Mouse (Mus musculus) CH12.LX (cell line): ENCODE measurements around the gene Cacnb2. TPM values are rescaled to one million over a fixed set of nuclear protein-coding genes. Genes with fewer than 3 reads are reported as not detected.

ENCODE experiments used
- DNase-seq: peaks from one replicate; pipeline ENCODE4 v3.0.0-alpha.2; 2013; ENCODE audit errors: extremely low read depth
- H3K27ac ChIP-seq: 2 replicates; pipeline ENCODE4 v1.5.1; 2012; ENCODE audit warnings: low read depth, mild to moderate bottlenecking, control low read depth, moderate library complexity; ENCODE audit not compliant: insufficient read depth
- H3K27me3 ChIP-seq: replicated peaks from 2 replicates; pipeline ENCODE3; 2012; ENCODE audit warnings: inconsistent platforms
- H3K36me3 ChIP-seq, 2 experiments: replicated peaks in 1 of 2; 2 replicates each; pipeline versions ENCODE3 to v1.6.1; 2012; ENCODE audit warnings: inconsistent platforms in 1 of 2, low read length in 1 of 2, mild to moderate bottlenecking in 1 of 2, mixed read lengths in 1 of 2, moderate library complexity in 1 of 2; ENCODE audit not compliant: control insufficient read depth in 1 of 2, insufficient read depth in 1 of 2
- H3K4me1 ChIP-seq, 2 experiments: 2 replicates each; pipeline ENCODE4 v1.6.1; 2012; ENCODE audit warnings: inconsistent platforms in 1 of 2, moderate library complexity in 1 of 2; ENCODE audit not compliant: insufficient read depth in 2 of 2, control insufficient read depth in 1 of 2
- H3K4me2 ChIP-seq: 2 replicates; pipeline ENCODE4 v1.6.1; 2012; ENCODE audit warnings: low read depth, mild to moderate bottlenecking, control low read depth; ENCODE audit not compliant: poor library complexity, insufficient read depth, severe bottlenecking
- H3K4me3 ChIP-seq, 3 experiments: fragments of 150-350 bp in 1 of 3; sonication (generic) in 1 of 3; replicated peaks in 1 of 3; 2 replicates each; pipeline versions ENCODE3 to v1.5.1; 2011 to 2012; ENCODE audit warnings: low read depth in 2 of 3, low read length in 2 of 3, mild to moderate bottlenecking in 2 of 3, moderate library complexity in 2 of 3, control low read depth in 1 of 3, improper control_type of control experiment in 1 of 3, inconsistent platforms in 1 of 3, mixed read lengths in 1 of 3; ENCODE audit not compliant: poor library complexity in 1 of 3
- H3K79me2 ChIP-seq: replicated peaks from 2 replicates; pipeline ENCODE4 v1.6.1; 2012; ENCODE audit warnings: mild to moderate bottlenecking, moderate library complexity; ENCODE audit not compliant: control insufficient read depth, poor library complexity, insufficient read depth, severe bottlenecking; ENCODE audit errors: extremely low read depth
- H3K9ac ChIP-seq: 2 replicates; pipeline ENCODE4 v1.6.1; 2012; ENCODE audit warnings: low read depth, mild to moderate bottlenecking, control low read depth, moderate library complexity; ENCODE audit not compliant: insufficient read depth
- H3K9me3 ChIP-seq: replicated peaks from 2 replicates; pipeline ENCODE3; 2012; ENCODE audit warnings: low read length, inconsistent platforms, mixed read lengths
- CHD1 ChIP-seq: IDR thresholded peaks from 2 replicates; pipeline ENCODE4 v1.6.1; 2012; ENCODE audit warnings: low read depth, low read length, improper control_type of control experiment, inconsistent platforms
- CHD2 ChIP-seq: IDR thresholded peaks from 2 replicates; pipeline ENCODE4 v1.6.1; 2011; ENCODE audit warnings: low read length, improper control_type of control experiment
- CTCF ChIP-seq, 2 experiments: IDR thresholded peaks in 1 of 2; conservative IDR thresholded peaks in 1 of 2; 2 replicates each; pipeline ENCODE4 v1.5.1; 2011 to 2012; ENCODE audit warnings: low read depth in 2 of 2, low read length in 2 of 2, improper control_type of control experiment in 1 of 2, inconsistent platforms in 1 of 2, mild to moderate bottlenecking in 1 of 2, moderate library complexity in 1 of 2
- ELF1 ChIP-seq: IDR thresholded peaks from 2 replicates; pipeline ENCODE4 v1.6.1; 2014; ENCODE audit warnings: low read depth, mild to moderate bottlenecking, inconsistent platforms, low read length, improper control_type of control experiment
- ETS1 ChIP-seq: conservative IDR thresholded peaks from 2 replicates; pipeline ENCODE4 v1.6.1; 2012; ENCODE audit warnings: low read depth, mild to moderate bottlenecking, inconsistent platforms, low read length, improper control_type of control experiment, moderate library complexity
- GABPA ChIP-seq: IDR thresholded peaks from 2 replicates; pipeline ENCODE4 v1.6.1; 2012; ENCODE audit warnings: low read depth, low read length, improper control_type of control experiment, inconsistent platforms; ENCODE audit not compliant: insufficient replicate concordance
- HCFC1 ChIP-seq: IDR thresholded peaks from 2 replicates; pipeline ENCODE4 v1.6.1; 2012; ENCODE audit warnings: low read depth, mild to moderate bottlenecking, inconsistent platforms, low read length, improper control_type of control experiment
- IRF4 ChIP-seq: IDR thresholded peaks from 2 replicates; pipeline ENCODE4 v1.6.1; 2014; ENCODE audit warnings: low read depth, mild to moderate bottlenecking, inconsistent platforms, low read length, improper control_type of control experiment
- KAT2A ChIP-seq: IDR thresholded peaks from 2 replicates; pipeline ENCODE4 v1.6.1; 2012; ENCODE audit warnings: low read length, improper control_type of control experiment, inconsistent platforms; ENCODE audit not compliant: insufficient replicate concordance
- MAFK ChIP-seq: IDR thresholded peaks from 2 replicates; pipeline ENCODE4 v1.6.1; 2011; ENCODE audit warnings: low read length, improper control_type of control experiment; ENCODE audit not compliant: insufficient replicate concordance
- MAX ChIP-seq: IDR thresholded peaks from 2 replicates; pipeline ENCODE4 v1.6.1; 2011; ENCODE audit warnings: low read length, improper control_type of control experiment
- MAZ ChIP-seq: IDR thresholded peaks from 2 replicates; pipeline ENCODE4 v1.6.1; 2012; ENCODE audit warnings: low read depth, mild to moderate bottlenecking, inconsistent platforms, low read length, improper control_type of control experiment, moderate library complexity
- MXI1 ChIP-seq: IDR thresholded peaks from 2 replicates; pipeline ENCODE4 v1.6.1; 2011; ENCODE audit warnings: mild to moderate bottlenecking, low read depth, low read length, improper control_type of control experiment
- MYC ChIP-seq: IDR thresholded peaks from 2 replicates; pipeline ENCODE4 v1.6.1; 2011; ENCODE audit warnings: low read depth, mild to moderate bottlenecking, improper control_type of control experiment, low read length
- NELFE ChIP-seq: IDR thresholded peaks from 2 replicates; pipeline ENCODE4 v1.6.1; 2011; ENCODE audit warnings: low read depth, low read length, improper control_type of control experiment
- NRF1 ChIP-seq: IDR thresholded peaks from 2 replicates; pipeline ENCODE4 v1.6.1; 2014; ENCODE audit warnings: low read depth, mild to moderate bottlenecking, inconsistent platforms, low read length, improper control_type of control experiment, moderate library complexity
- PAX5 ChIP-seq: IDR thresholded peaks from 2 replicates; pipeline ENCODE4 v1.6.1; 2012; ENCODE audit warnings: low read length, inconsistent platforms, mixed read lengths
- POLR2A ChIP-seq: IDR thresholded peaks from 2 replicates; pipeline ENCODE4 v1.6.1; 2011; ENCODE audit warnings: low read depth, mild to moderate bottlenecking, improper control_type of control experiment, low read length
- POLR2AphosphoS2 ChIP-seq: IDR thresholded peaks from 2 replicates; pipeline ENCODE4 v1.6.1; 2011; ENCODE audit warnings: low read depth, low read length, improper control_type of control experiment
- RAD21 ChIP-seq: IDR thresholded peaks from 2 replicates; pipeline ENCODE4 v1.6.1; 2011; ENCODE audit warnings: low read depth, mild to moderate bottlenecking, low read length, improper control_type of control experiment, moderate library complexity
- RCOR1 ChIP-seq: conservative IDR thresholded peaks from 2 replicates; pipeline ENCODE4 v1.6.1; 2012; ENCODE audit warnings: low read depth, mild to moderate bottlenecking, inconsistent platforms, low read length, improper control_type of control experiment
- SMC3 ChIP-seq: IDR thresholded peaks from 2 replicates; pipeline ENCODE4 v1.6.1; 2011; ENCODE audit warnings: low read depth, low read length, improper control_type of control experiment
- TBP ChIP-seq: conservative IDR thresholded peaks from 2 replicates; pipeline ENCODE4 v1.6.1; 2011; ENCODE audit warnings: low read depth, low read length, improper control_type of control experiment
- TCF12 ChIP-seq: IDR thresholded peaks from 2 replicates; pipeline ENCODE4 v1.6.1; 2014; ENCODE audit warnings: low read depth, mild to moderate bottlenecking, inconsistent platforms, low read length, improper control_type of control experiment
- UBTF ChIP-seq: IDR thresholded peaks from 2 replicates; pipeline ENCODE4 v1.6.1; 2012; ENCODE audit warnings: low read depth, mild to moderate bottlenecking, inconsistent platforms, low read length, improper control_type of control experiment, moderate library complexity
- USF1 ChIP-seq: IDR thresholded peaks from 2 replicates; pipeline ENCODE4 v1.6.1; 2014; ENCODE audit warnings: low read depth, mild to moderate bottlenecking, inconsistent platforms, low read length, improper control_type of control experiment
- USF2 ChIP-seq: conservative IDR thresholded peaks from 2 replicates; pipeline ENCODE4 v1.6.1; 2011; ENCODE audit warnings: low read depth, low read length, improper control_type of control experiment
- ZC3H11A ChIP-seq: IDR thresholded peaks from 2 replicates; pipeline ENCODE4 v1.6.1; 2012; ENCODE audit warnings: low read depth, mild to moderate bottlenecking, inconsistent platforms, low read length, improper control_type of control experiment
- ZMIZ1 ChIP-seq: IDR thresholded peaks from 2 replicates; pipeline ENCODE4 v1.6.1; 2012; ENCODE audit warnings: low read depth, mild to moderate bottlenecking, inconsistent platforms, low read length, improper control_type of control experiment
- ZNF384 ChIP-seq: IDR thresholded peaks from 2 replicates; pipeline ENCODE4 v1.6.1; 2012; ENCODE audit warnings: low read depth, low read length, improper control_type of control experiment, inconsistent platforms
- dilution Hi-C: fragments of 300-500 bp; cut with MboI; formaldehyde crosslinking; loops from 2 replicates; pipeline ENCODE4 v1.14.3; 2020; ENCODE audit warnings: low sequenced_read_pairs; ENCODE audit not compliant: extremely low pct_unique_long_range_greater_than_20kb, extremely low pct_ligation_motif_present
- in situ Hi-C: fragments of 300-500 bp; cut with MboI; formaldehyde crosslinking; loops from 3 replicates; pipeline ENCODE4 v1.14.3; 2019; ENCODE audit warnings: low sequenced_read_pairs, low pct_ligation_motif_present, low pct_unique_long_range_greater_than_20kb, mixed read lengths
- polyA plus RNA-seq: library from polyadenylated mRNA; unstranded; fragments of >175 nt; gene quantifications from 2 replicates; pipeline ENCODE4 v1.2.1, GENCODE M21; 2012; ENCODE audit warnings: low read depth; ENCODE audit not compliant: insufficient read length
- total RNA-seq, 2 experiments: library from RNA; depleted of rRNA; stranded (reverse); fragments of 300-350 nt in 1 of 2; fragments of >200 nt in 1 of 2; gene quantifications; 2 replicates each; pipeline ENCODE4 v1.2.3; 2012 to 2014

The Cacnb2 gene
- total and polyA plus RNA-seq, 3 experiments = 0.42 to 2.8 (median 0.93) TPM

DNA sequence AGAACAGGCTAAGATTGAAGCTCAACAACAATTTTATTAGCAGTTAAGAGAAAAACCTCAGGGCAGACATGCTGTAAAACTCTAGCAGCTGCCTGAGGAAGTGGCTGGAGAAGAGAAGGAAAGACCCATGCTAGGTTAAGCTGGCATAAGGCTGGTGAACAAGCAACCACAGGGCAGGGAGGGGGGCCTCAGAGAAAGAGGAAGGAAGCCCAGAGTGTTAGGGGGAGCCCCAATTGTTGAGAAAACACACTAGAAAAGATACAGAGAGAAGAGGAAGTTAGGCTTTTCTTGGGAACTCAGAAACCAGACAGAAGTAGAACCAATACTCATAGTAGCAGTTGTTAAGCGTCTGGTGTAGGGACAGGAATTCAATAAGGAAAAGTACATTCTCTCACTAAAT, 28.7 kb downstream of the Cacnb2 start (continued):
- TF ChIP-seq ZNF384 = no peak
- TF ChIP-seq GABPA = no peak
- TF ChIP-seq HCFC1 = no peak
- no peak for TF ChIP-seq MAX
- TF ChIP-seq KAT2A = no peak
- TF ChIP-seq PAX5 = no peak
- no peak for TF ChIP-seq CTCF (conservative IDR thresholded peaks at IDR 0.05 in 1 of 2, IDR thresholded peaks at IDR 0.05 in 1 of 2; ENCODE audit: low read depth in 2 of 2, low read length in 2 of 2)
- no peak for TF ChIP-seq MAFK
- TF ChIP-seq POLR2A = no peak
- TF ChIP-seq CHD1 = no peak
- 0 out of 2 replicates have a peak, but pooled peaks have one; percentile 27 for TF ChIP-seq TCF12
- no peak for TF ChIP-seq MYC
- no peak for TF ChIP-seq UBTF
- no peak; the same call in 1 of the 2 replicates for TF ChIP-seq SMC3
- TF ChIP-seq TBP = no peak
- TF ChIP-seq USF1 = no peak
- TF ChIP-seq POLR2AphosphoS2 = no peak
- no peak; the same call in none of the 2 replicates for TF ChIP-seq RAD21
- TF ChIP-seq ZMIZ1 = no peak
- peak; percentile 69 for TF ChIP-seq IRF4
- no peak for TF ChIP-seq MXI1
- peak; percentile 46; the same call in 1 of the 2 replicates for TF ChIP-seq ETS1

DNA sequence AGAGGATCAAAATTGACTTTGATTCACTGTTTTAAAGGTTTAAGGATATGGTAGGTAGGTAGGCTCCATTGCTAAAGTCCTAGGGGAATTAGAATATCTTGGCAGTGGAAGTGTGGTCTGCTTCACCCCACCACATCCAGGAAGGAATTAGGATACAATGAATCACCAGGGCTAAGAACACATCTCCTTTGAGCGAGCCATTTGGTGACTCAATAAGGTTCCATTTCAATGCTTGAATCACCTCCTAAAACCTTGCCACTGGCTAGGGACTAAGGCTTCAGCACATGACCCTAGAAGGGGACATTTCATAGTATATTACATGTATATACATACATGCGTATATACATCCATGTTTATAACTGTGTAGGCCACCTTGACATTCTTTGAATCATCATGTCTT, 30.3 kb downstream of the Cacnb2 start:
- no peak overlapping the region for H3K4me3 ChIP-seq
- H3K4me2 ChIP-seq = no peak overlapping the region
- H3K4me1 ChIP-seq = peaks cover 4 to 45% of the 10 kb centered on the region in 2 experiments; a peak in 3 of 4 replicates
- no peak overlapping the region for H3K27ac ChIP-seq
- in situ Hi-C loops = no loop called here
- TF ChIP-seq RAD21 = no peak
- TF ChIP-seq NRF1 = no peak
- TF ChIP-seq CHD2 = no peak
- no peak for TF ChIP-seq RCOR1
- no peak for TF ChIP-seq NELFE
- TF ChIP-seq POLR2A = no peak
- TF ChIP-seq ELF1 = no peak
- no peak for TF ChIP-seq SMC3
- no peak for TF ChIP-seq ZC3H11A
- no peak for TF ChIP-seq MAZ
- no peak for TF ChIP-seq UBTF
- TF ChIP-seq USF2 = no peak
- TF ChIP-seq MAFK = no peak
- TF ChIP-seq CTCF (conservative IDR thresholded peaks at IDR 0.05 in 1 of 2, IDR thresholded peaks at IDR 0.05 in 1 of 2; ENCODE audit: low read depth in 2 of 2, low read length in 2 of 2) = no peak
- TF ChIP-seq ZNF384 = no peak
- TF ChIP-seq POLR2AphosphoS2 = no peak
- no peaks in the 10 kb centered on the region for H3K9me3 ChIP-seq
- no peak for DNase-seq
- no peaks in the 10 kb centered on the region for H3K36me3 ChIP-seq
- no peaks in the 10 kb centered on the region for H3K79me2 ChIP-seq
- no peak overlapping the region for H3K9ac ChIP-seq
- no peaks in the 10 kb centered on the region for H3K27me3 ChIP-seq
- dilution Hi-C loops = no loop called here
